Comparison of ENCODE assay signal across 8 mouse cellular contexts in the genomic region with DNA sequence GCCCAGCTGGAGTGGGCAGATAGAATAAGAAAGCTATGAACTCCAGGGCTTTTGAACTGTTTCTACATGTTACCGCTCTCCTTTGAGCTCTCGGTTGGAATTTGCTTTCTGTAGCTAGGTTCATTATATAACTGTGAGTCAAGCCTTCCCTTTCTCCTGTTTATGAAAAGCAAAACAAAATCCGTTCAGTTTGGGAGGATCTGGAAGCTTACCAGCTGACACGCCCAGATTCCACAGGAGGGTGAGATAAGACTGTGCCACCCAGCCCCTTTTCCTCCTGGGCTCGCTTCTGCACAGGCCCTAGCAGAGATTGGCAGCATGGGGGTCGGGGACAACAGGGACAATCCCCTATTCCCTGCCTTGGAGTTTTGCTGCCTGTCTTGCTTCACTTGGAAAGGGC. TPM values are rescaled to one million over a fixed set of nuclear protein-coding genes. Genes with fewer than 3 reads are reported as not detected.
DNase-seq lines count a peak whose midpoint lies in the region; ATAC-seq and TF ChIP-seq lines count a peak whose summit lies in the region.

No protein-coding gene starts in this region.

- H3K9me3 ChIP-seq in forebrain, embryonic 11.5 days (ENCODE audit: control insufficient read depth, low read length) = no peaks in the 10 kb centered on the region
- H3K9me3 ChIP-seq in forebrain, postnatal 0 days (ENCODE audit: low read length) = no peaks in the 10 kb centered on the region
- 0 out of 2 replicates have a peak, but pooled peaks cover 4% of the 10 kb centered on the region for H3K9me3 ChIP-seq in heart, embryonic 12.5 days (replicated peaks)

- no peak for TF ChIP-seq POLR2A in thymus, adult 2 months (IDR thresholded peaks at IDR 0.05; ENCODE audit: control insufficient read depth, extremely low read depth, insufficient read depth, low read length, poor library complexity)

- H3K4me3 ChIP-seq in forebrain, embryonic 11.5 days (ENCODE audit: low read depth, low read length) = no peak overlapping the region
- no peak overlapping the region for H3K4me3 ChIP-seq in forebrain, postnatal 0 days (ENCODE audit: low read depth, low read length)
- H3K4me3 ChIP-seq in left cerebral cortex, adult 2 months = no peak overlapping the region
- H3K4me3 ChIP-seq in heart, embryonic 12.5 days = no peak overlapping the region
- H3K4me3 ChIP-seq in thymus, adult 2 months (ENCODE audit: control insufficient read depth, insufficient read depth, low read length) = no peak overlapping the region

- peak; percentile 48 for DNase-seq in forebrain, embryonic 11.5 days (ENCODE audit: low spot score)
- no peak for DNase-seq in forebrain, postnatal 0 days
- DNase-seq in left cerebral cortex, adult 2 months (ENCODE audit: extremely low spot score in 1 of 2, low spot score in 2 of 2) = peak; percentile 15 to 16
- no peak for DNase-seq in left cerebral cortex, adult 11 months (ENCODE audit: low spot score)
- peak; percentile 33 to 43 for DNase-seq in lung, postnatal 4 days
- no peak for DNase-seq in thymus, adult 2 months
- DNase-seq in c-Kit-positive CD71-positive TER-119-positive erythroid progenitor cells, embryonic 14.5 days (ENCODE audit: low spot score) = no peak

- no peak for ATAC-seq in forebrain, embryonic 11.5 days (replicated peaks; ENCODE audit: low FRiP score)
- ATAC-seq in forebrain, postnatal 0 days = no peak
- ATAC-seq in heart, embryonic 12.5 days (ENCODE audit: insufficient number of reproducible peaks, low FRiP score) = no peak

- no peak overlapping the region for H3K27ac ChIP-seq in forebrain, embryonic 11.5 days (ENCODE audit: low read depth, low read length)
- no peak overlapping the region for H3K27ac ChIP-seq in forebrain, postnatal 0 days (ENCODE audit: low read depth, low read length)
- H3K27ac ChIP-seq in left cerebral cortex, adult 2 months = no peak overlapping the region
- no peak overlapping the region for H3K27ac ChIP-seq in heart, embryonic 12.5 days (ENCODE audit: poor library complexity, severe bottlenecking)
- H3K27ac ChIP-seq in thymus, adult 2 months (ENCODE audit: control insufficient read depth, insufficient read depth, low read length) = no peak overlapping the region

- no peak for TF ChIP-seq CTCF in forebrain, postnatal 0 days (IDR thresholded peaks at IDR 0.05; ENCODE audit: low read depth)
- TF ChIP-seq CTCF in left cerebral cortex, adult 2 months (IDR thresholded peaks at IDR 0.05) = no peak
- TF ChIP-seq CTCF in thymus, adult 2 months (IDR thresholded peaks at IDR 0.05; ENCODE audit: borderline replicate concordance, control insufficient read depth, extremely low read depth, insufficient read depth, low read length, poor library complexity) = no peak

- H3K27me3 ChIP-seq in forebrain, embryonic 11.5 days (ENCODE audit: control insufficient read depth, insufficient read depth, low read length) = no peaks in the 10 kb centered on the region
- 0 out of 2 replicates have a peak, but pooled peaks cover 4% of the 10 kb centered on the region for H3K27me3 ChIP-seq in forebrain, postnatal 0 days (ENCODE audit: insufficient read depth, low read length)
- H3K27me3 ChIP-seq in heart, embryonic 12.5 days (replicated peaks) = 0 out of 2 replicates have a peak, but pooled peaks cover 2% of the 10 kb centered on the region
- H3K27me3 ChIP-seq in thymus, adult 2 months (ENCODE audit: control insufficient read depth, insufficient read depth, low read length) = no peaks in the 10 kb centered on the region

- peaks cover 3% of the 10 kb centered on the region; the same call in 1 of the 2 replicates for H3K4me1 ChIP-seq in forebrain, embryonic 11.5 days (replicated peaks; ENCODE audit: control insufficient read depth, insufficient read depth, low read length)
- H3K4me1 ChIP-seq in forebrain, postnatal 0 days (ENCODE audit: insufficient read depth) = no peaks in the 10 kb centered on the region
- H3K4me1 ChIP-seq in heart, embryonic 12.5 days (replicated peaks) = peaks cover 41% of the 10 kb centered on the region
- H3K4me1 ChIP-seq in thymus, adult 2 months (replicated peaks; ENCODE audit: control insufficient read depth, insufficient read depth, low read length) = no peaks in the 10 kb centered on the region

- H3K36me3 ChIP-seq in forebrain, embryonic 11.5 days (ENCODE audit: control insufficient read depth, insufficient read depth, low read length) = no peaks in the 10 kb centered on the region
- H3K36me3 ChIP-seq in forebrain, postnatal 0 days (ENCODE audit: insufficient read depth) = no peaks in the 10 kb centered on the region
- no peaks in the 10 kb centered on the region for H3K36me3 ChIP-seq in heart, embryonic 12.5 days
- H3K36me3 ChIP-seq in thymus, adult 2 months (ENCODE audit: control insufficient read depth, insufficient read depth, low read length) = no peaks in the 10 kb centered on the region

- H3K4me2 ChIP-seq in forebrain, embryonic 11.5 days (ENCODE audit: low read depth, low read length, severe bottlenecking) = no peak overlapping the region
- H3K4me2 ChIP-seq in forebrain, postnatal 0 days (ENCODE audit: low read depth) = no peak overlapping the region
- H3K4me2 ChIP-seq in heart, embryonic 12.5 days = peak overlapping the region; percentile 43

- 28% methylated on average over 6 of the region's 6 CpGs for WGBS in forebrain, embryonic 11.5 days
- WGBS in forebrain, postnatal 0 days = 21% methylated on average over 6 of the region's 6 CpGs
- WGBS in heart, embryonic 12.5 days = 26% methylated on average over 6 of the region's 6 CpGs
- WGBS in thymus, adult 2 months = 66% methylated on average over 6 of the region's 6 CpGs

- intact Hi-C loops in left cerebral cortex, adult 2 months (cut with DNase I) = no loop called here

- no peak overlapping the region for H3K9ac ChIP-seq in forebrain, embryonic 11.5 days (ENCODE audit: low read length)
- H3K9ac ChIP-seq in forebrain, postnatal 0 days = no peak overlapping the region
- H3K9ac ChIP-seq in heart, embryonic 12.5 days = peak overlapping the region; percentile 23; the same call in 1 of the 2 replicates

RNA-seq across cellular contexts. Expression of a gene that starts 30.5 kb away (rescaled TPM):
- polyA plus RNA-seq in forebrain, embryonic 11.5 days (2014; fragmentation: Nextera tagmentation; extraction: Ambion mirVana) = 9.6 and 15.3 TPM in 2 replicates
- 10.4 and 10.8 TPM in 2 replicates for total RNA-seq in forebrain, postnatal 0 days (2014; rRNA removed)
- polyA plus RNA-seq in forebrain, postnatal 0 days (2015; fragmentation: Nextera tagmentation; extraction: Ambion mirVana) = 2.7 and 3.9 TPM in 2 replicates
- total RNA-seq in left cerebral cortex, adult 2 months (2021) = 10 to 100 TPM; 14.1 to 20.0 TPM
- polyA plus RNA-seq in heart, embryonic 12.5 days (2016; fragmentation: Nextera tagmentation; extraction: Ambion mirVana) = 81.5 and 82.8 TPM in 2 replicates
- polyA plus RNA-seq in thymus, adult 2 months (2012; rRNA removed) = 9.6 and 13.6 TPM in 2 replicates

Comparison
In these comparisons a context has a peak if more than half of its experiments do, and no peak if none do; other contexts are left out.
1. DNase-seq: peak in forebrain, embryonic 11.5 days (single experiment), left cerebral cortex, adult 2 months (2 of 2) and lung, postnatal 4 days (2 of 2); none in forebrain, postnatal 0 days (single experiment), left cerebral cortex, adult 11 months (single experiment), thymus, adult 2 months (single experiment) and c-Kit-positive CD71-positive TER-119-positive erythroid progenitor cells, embryonic 14.5 days (single experiment).